Mouse (Mus musculus) limb, embryonic 14.5 days (tissue): Measurements from ENCODE around the gene Klhdc7a. TPM values are rescaled to one million over a fixed set of nuclear protein-coding genes. Genes with fewer than 3 reads are reported as not detected.
A peak's percentile ranks its signal among the peaks of the same experiment; 100 is the strongest.

Experiments used
- ATAC-seq: fragments of 200-750 bp; cut with Nextera tagmentation; 2 replicates; pipeline ENCODE4 v1.8.0; 2017; ENCODE audit warnings: low read depth, moderate number of reproducible peaks, moderate TSS enrichment; ENCODE audit not compliant: low FRiP score
- DNase-seq: peaks from one replicate; pipeline ENCODE4 v3.0.0-alpha.2; 2015; ENCODE audit warnings: low spot score
- H3K27ac ChIP-seq: fragments of 300-500 bp; sonication (generic); replicated peaks from 2 replicates; pipeline ENCODE4 v1.5.1; 2014; ENCODE audit warnings: low read depth, mild to moderate bottlenecking, low read length, moderate library complexity, mixed read lengths
- H3K27me3 ChIP-seq: fragments of 300-500 bp; sonication (generic); 2 replicates; pipeline ENCODE4 v1.6.1; 2014; ENCODE audit warnings: low read length, mixed read lengths; ENCODE audit not compliant: control insufficient read depth, insufficient read depth
- H3K36me3 ChIP-seq: fragments of 300-500 bp; sonication (generic); 2 replicates; pipeline ENCODE4 v1.6.1; 2014; ENCODE audit warnings: mild to moderate bottlenecking, low read length, moderate library complexity, mixed read lengths; ENCODE audit not compliant: control insufficient read depth, insufficient read depth
- H3K4me1 ChIP-seq: fragments of 300-500 bp; sonication (generic); 2 replicates; pipeline ENCODE4 v1.6.1; 2014; ENCODE audit warnings: antibody characterized with exemption, low read length, mixed read lengths; ENCODE audit not compliant: control insufficient read depth, insufficient read depth
- H3K4me2 ChIP-seq: fragments of 300-500 bp; sonication (generic); replicated peaks from 2 replicates; pipeline ENCODE4 v1.6.1; 2014; ENCODE audit warnings: low read depth, mild to moderate bottlenecking, low read length, moderate library complexity; ENCODE audit not compliant: severe bottlenecking
- H3K4me3 ChIP-seq: fragments of 300-500 bp; sonication (generic); replicated peaks from 2 replicates; pipeline ENCODE4 v1.5.1; 2014; ENCODE audit warnings: low read length
- H3K9ac ChIP-seq: fragments of 300-500 bp; sonication (generic); 2 replicates; pipeline ENCODE4 v1.6.1; 2014; ENCODE audit warnings: mild to moderate bottlenecking, low read depth, low read length, moderate library complexity; ENCODE audit not compliant: severe bottlenecking
- H3K9me3 ChIP-seq: fragments of 300-500 bp; sonication (generic); 2 replicates; pipeline ENCODE4 v1.6.1; 2016; ENCODE audit warnings: low read length; ENCODE audit not compliant: control insufficient read depth
- POLR2A ChIP-seq: fragments of 200-500 bp; IDR thresholded peaks from 2 replicates; pipeline ENCODE4 v1.8.0; 2012; ENCODE audit warnings: inconsistent platforms, mild to moderate bottlenecking, moderate library complexity, borderline replicate concordance; ENCODE audit not compliant: insufficient read depth, insufficient read length; ENCODE audit errors: extremely low read depth
- WGBS: fragments of 180-500 bp; shearing (Covaris S2); extraction: QIAGEN DNeasy Blood & Tissue Kit; methylation state at CpG from one replicate; pipeline ENCODE4 v1.1.7; 2014; 5-methylcytosine and 5-hydroxymethylcytosine counted together
- microRNA counts: library from miRNA; unstranded; fragments of <30 nt; microRNA quantifications from one replicate; lab custom pipeline; 2016
- microRNA-seq: library from miRNA; unstranded; fragments of <30 nt; microRNA quantifications from one replicate; pipeline ENCODE4, GENCODE M21; 2016
- polyA plus RNA-seq, 2 experiments: library from polyadenylated mRNA; depleted of rRNA in 1 of 2; stranded (reverse) in 1 of 2; unstranded in 1 of 2; fragments of >200 nt; fragmentation: Nextera tagmentation in 1 of 2; extraction: Ambion mirVana in 1 of 2; gene quantifications; 2 replicates each; pipeline versions ENCODE4 v1.2.1 to v1.2.3; 2012 to 2014

The Klhdc7a gene
- polyA plus RNA-seq, 2 experiments, result 0.04 TPM

DNA sequence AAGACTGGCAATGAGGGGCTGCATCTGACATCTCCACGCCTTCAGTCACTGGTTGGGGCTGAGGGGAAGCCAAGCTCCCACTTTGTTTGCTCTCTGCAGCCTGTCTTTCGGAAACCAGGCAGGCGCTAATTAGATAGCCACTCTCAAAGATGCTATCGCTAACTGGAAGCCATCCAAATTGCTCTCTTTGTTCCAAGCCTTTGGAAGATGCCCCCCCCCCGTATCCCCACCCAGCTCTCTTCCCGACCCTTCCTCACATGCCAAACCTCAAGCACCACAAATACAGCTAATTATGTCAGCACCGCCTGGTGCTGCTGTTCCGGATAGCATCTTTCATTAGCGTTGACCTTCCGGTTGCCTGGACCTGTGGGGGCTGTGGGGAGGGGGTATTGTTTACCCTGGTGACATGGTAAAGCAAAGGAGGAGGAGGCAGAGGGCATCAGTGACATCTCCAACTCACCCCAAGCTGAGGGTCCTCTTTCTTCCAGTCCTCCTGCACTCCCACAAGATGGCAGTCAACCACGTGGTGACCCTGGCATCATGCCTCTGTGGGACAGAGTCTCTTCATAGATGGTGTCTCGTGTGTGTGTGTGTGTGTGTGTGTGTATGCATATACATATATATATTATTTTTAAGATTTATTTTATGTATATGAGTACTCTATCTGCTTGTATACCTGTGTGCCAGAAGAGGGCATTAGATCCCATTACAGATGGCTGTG, 35.9 kb downstream of the Klhdc7a start:
- Histone ChIP-seq H3K4me1 (no peaks in the 10 kb centered on the region), H3K4me3 (no peak overlapping the region), H3K9ac (no peak overlapping the region), H3K36me3 (no peaks in the 10 kb centered on the region), H3K4me2 (no peak overlapping the region), H3K9me3 (no peaks in the 10 kb centered on the region), H3K27me3 (peaks cover 6% of the 10 kb centered on the region; the same call in 1 of the 2 replicates), H3K27ac (no peak overlapping the region)
- DNase-seq (no peak), ATAC-seq (no peak)
- 35% methylated on average over 12 of the region's 12 CpGs for WGBS
- TF ChIP-seq POLR2A, result no peak

DNA sequence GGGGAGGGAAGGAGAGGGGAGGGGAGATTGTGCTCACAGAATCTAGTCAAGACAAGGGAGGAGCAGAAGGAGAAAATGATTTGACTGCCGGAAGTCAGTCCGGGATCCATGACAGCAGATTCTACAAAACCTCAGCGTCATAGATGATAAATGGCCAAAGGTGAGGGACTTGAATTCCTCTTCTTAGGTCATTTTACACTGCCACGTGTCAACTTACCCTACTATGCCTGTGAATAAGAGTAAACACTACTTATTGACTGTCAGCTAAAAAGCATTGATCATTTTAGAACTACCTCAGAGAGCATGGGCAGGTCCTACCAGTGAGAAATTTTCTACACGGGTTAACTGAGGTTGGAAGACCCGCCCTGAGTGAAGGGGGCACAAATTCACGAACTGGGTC, 36.9 kb downstream of the Klhdc7a start:
- Histone ChIP-seq H3K4me1 (no peaks in the 10 kb centered on the region), H3K36me3 (no peaks in the 10 kb centered on the region), H3K4me3 (no peak overlapping the region), H3K4me2 (no peak overlapping the region), H3K27ac (no peak overlapping the region), H3K9ac (no peak overlapping the region), H3K27me3 (peaks cover 17% of the 10 kb centered on the region; the same call in 1 of the 2 replicates), H3K9me3 (no peaks in the 10 kb centered on the region)
- DNase-seq (no peak), ATAC-seq (no peak)
- WGBS, result 38% methylated on average over 7 of the region's 7 CpGs
- no peak for TF ChIP-seq POLR2A

DNA sequence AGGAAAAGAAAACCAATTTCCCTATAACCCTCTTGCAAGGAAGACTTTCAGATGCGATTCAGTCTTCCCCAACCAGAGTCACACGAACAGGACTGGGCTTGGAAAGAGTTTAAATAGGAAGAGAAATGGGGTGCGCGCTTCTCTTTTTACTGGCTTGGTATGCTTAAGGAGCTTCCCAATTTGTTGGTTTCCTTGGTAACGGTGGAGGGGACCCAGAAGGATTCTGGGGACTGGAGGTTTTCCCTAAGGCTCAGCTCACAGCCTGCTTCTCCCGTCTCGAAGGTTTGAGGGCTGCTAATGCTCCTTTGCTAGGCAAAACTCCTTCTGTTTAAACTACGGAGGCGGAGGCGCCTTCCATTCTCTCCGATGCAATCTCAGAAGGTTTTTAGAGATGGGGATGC, 41.7 kb downstream of the Klhdc7a start:
- H3K9ac ChIP-seq, result no peak overlapping the region
- TF ChIP-seq POLR2A, result no peak
- H3K27me3 ChIP-seq, result peaks cover 27% of the 10 kb centered on the region
- DNase-seq (no peak), ATAC-seq (no peak)
- 7% methylated on average over 11 of the region's 11 CpGs for WGBS
- H3K4me3 ChIP-seq, result peak overlapping the region; percentile 22
- H3K36me3 ChIP-seq, result no peaks in the 10 kb centered on the region
- H3K9me3 ChIP-seq, result no peaks in the 10 kb centered on the region
- peak overlapping the region; percentile 42 for H3K4me2 ChIP-seq
- no peak overlapping the region for H3K27ac ChIP-seq
- H3K4me1 ChIP-seq, result no peaks in the 10 kb centered on the region

DNA sequence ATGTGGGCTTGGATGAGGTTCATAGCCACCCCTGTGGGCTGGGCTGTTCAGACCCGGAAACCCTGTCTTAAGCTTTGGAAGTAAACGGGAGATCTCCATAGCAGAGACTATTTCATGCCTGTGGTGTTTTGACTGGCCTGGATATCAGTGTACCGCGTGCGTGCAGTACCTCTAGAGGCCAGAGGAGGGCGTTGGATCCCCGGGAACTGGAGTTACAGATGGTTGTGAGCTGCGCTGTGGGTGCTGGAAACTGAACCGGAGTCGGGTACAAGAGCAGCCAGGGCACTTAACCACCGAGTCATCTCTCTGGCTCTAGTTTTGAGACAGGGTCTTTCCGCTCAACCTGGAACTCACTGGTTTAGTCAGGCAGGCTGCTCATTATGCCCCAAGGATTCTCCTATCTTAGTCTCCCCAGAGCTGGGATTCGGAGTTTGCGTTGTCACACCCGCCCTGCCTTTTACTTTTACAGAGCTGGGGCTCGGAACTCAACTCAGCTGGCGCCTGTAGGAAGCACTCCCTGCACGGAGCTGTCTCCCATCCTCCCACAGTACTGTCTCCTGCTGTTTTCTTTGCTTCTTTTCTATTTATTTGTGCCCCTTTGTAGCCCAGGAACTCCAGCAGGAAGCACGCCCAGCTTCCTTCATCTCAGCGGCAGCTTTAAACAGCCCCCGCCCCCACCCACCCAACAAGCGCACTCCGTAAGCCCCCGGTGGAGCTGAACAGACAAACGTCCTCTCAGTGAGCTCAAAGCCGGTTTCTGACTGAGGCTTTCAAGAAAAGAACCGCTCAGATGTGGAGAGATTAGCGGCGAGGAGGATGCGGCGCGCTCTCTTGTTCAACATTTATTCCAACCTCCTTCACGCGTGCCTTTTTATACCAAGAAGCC, 42.3 kb downstream of the Klhdc7a start:
- Histone ChIP-seq H3K27ac (no peak overlapping the region), H3K9ac (no peak overlapping the region), H3K9me3 (no peaks in the 10 kb centered on the region), H3K4me3 (peak overlapping the region; percentile 22), H3K4me2 (peak overlapping the region; percentile 42), H3K4me1 (no peaks in the 10 kb centered on the region), H3K36me3 (no peaks in the 10 kb centered on the region), H3K27me3 (peaks cover 27% of the 10 kb centered on the region)
- 18% methylated on average over 34 of the region's 34 CpGs for WGBS
- no peak for TF ChIP-seq POLR2A
- ATAC-seq, result no peak
- no peak for DNase-seq

DNA sequence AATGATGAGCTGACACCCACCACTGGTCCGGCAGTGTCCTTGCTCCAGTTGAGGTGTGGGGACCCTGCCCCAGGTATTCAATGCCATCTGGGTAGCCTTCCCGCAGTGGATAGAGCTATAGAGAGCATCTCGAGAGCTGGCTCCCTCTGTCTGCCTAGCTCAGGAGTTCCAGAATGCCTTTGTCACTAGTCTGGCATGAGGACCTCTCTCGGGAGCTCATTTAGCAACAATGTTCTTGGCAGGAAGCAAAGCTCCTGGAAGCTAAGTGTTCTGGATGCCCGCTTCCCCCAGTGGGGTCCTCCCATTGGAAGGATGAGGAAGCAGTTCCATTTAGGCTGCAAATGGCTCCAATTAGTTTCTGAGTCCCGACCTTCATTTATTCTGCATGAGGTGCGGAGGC, 51.1 kb downstream of the Klhdc7a start:
- no peak for TF ChIP-seq POLR2A
- Histone ChIP-seq H3K4me3 (no peak overlapping the region), H3K9me3 (no peaks in the 10 kb centered on the region), H3K27ac (no peak overlapping the region), H3K27me3 (no peaks in the 10 kb centered on the region), H3K4me1 (no peaks in the 10 kb centered on the region), H3K9ac (no peak overlapping the region), H3K36me3 (no peaks in the 10 kb centered on the region), H3K4me2 (no peak overlapping the region)
- 62% methylated on average over 7 of the region's 7 CpGs for WGBS
- DNase-seq (no peak), ATAC-seq (no peak)

MicroRNAs within 50 kb of the gene (microRNA counts, 519-probe panel; counts per million panel counts)
- 2,130 counts per million, percentile 33 among the panel's probes with 10 or more counts for microRNA mmu-miR-2139 (lab: Ali Mortazavi, UCI)

Small RNAs within 50 kb of the gene (microRNA-seq; reads per million reads assigned to microRNA genes)
- gene Mir2139, result not detected

Other genes with a start within 250 kb of the Klhdc7a start
- 4.7 and 7.0 TPM in 2 replicates for gene Pax7, start 134.5 kb downstream of the Klhdc7a start, polyA plus RNA-seq (2012; rRNA removed)
- 1.0 and 1.9 TPM in 2 replicates for gene Pax7, start 134.5 kb downstream of the Klhdc7a start, polyA plus RNA-seq (2014; fragmentation: Nextera tagmentation; extraction: Ambion mirVana)